Mouse (Mus musculus) kidney, embryonic 16.5 days (tissue): ENCODE results near the gene Gm11397. TPM values are rescaled to one million over a fixed set of nuclear protein-coding genes. Genes with fewer than 3 reads are reported as not detected.
"Not testable (repeated sequence)": the region's sequence is repeated elsewhere in the genome, so short reads cannot be mapped to it uniquely, and the experiment has no call there.

ENCODE experiments used
- ATAC-seq: fragments of 200-750 bp; cut with Nextera tagmentation; 2 replicates; pipeline ENCODE4 v1.8.0; 2017; ENCODE audit warnings: moderate TSS enrichment; ENCODE audit not compliant: low FRiP score, low TSS enrichment
- H3K27ac ChIP-seq: fragments of 300-500 bp; sonication (generic); 2 replicates; pipeline ENCODE4 v1.5.1; 2014; ENCODE audit warnings: low read length
- H3K27me3 ChIP-seq: fragments of 300-500 bp; sonication (generic); 2 replicates; pipeline ENCODE4 v1.6.1; 2014; ENCODE audit warnings: low read length, control low read depth, mixed read lengths; ENCODE audit not compliant: insufficient read depth
- H3K36me3 ChIP-seq: fragments of 300-500 bp; sonication (generic); 2 replicates; pipeline ENCODE4 v1.6.1; 2014; ENCODE audit warnings: low read length, control low read depth, mixed read lengths; ENCODE audit not compliant: insufficient read depth
- H3K4me1 ChIP-seq: fragments of 300-500 bp; sonication (generic); 2 replicates; pipeline ENCODE4 v1.6.1; 2014; ENCODE audit warnings: low read length, control low read depth, mixed read lengths; ENCODE audit not compliant: insufficient read depth
- H3K4me2 ChIP-seq: fragments of 300-500 bp; sonication (generic); replicated peaks from 2 replicates; pipeline ENCODE4 v1.6.1; 2014; ENCODE audit warnings: low read depth, low read length
- H3K4me3 ChIP-seq: fragments of 300-500 bp; sonication (generic); 2 replicates; pipeline ENCODE4 v1.5.1; 2014; ENCODE audit warnings: mild to moderate bottlenecking, low read length
- H3K9ac ChIP-seq: fragments of 300-500 bp; sonication (generic); replicated peaks from 2 replicates; pipeline ENCODE4 v1.6.1; 2014; ENCODE audit warnings: low read length
- H3K9me3 ChIP-seq: fragments of 300-500 bp; sonication (generic); 2 replicates; pipeline ENCODE4 v1.6.1; 2016; ENCODE audit warnings: low read length, control low read depth
- WGBS: fragments of 180-500 bp; shearing (Covaris S2); extraction: QIAGEN DNeasy Blood & Tissue Kit; methylation state at CpG from one replicate; pipeline ENCODE4 v1.1.7; 2014; 5-methylcytosine and 5-hydroxymethylcytosine counted together
- polyA plus RNA-seq: library from polyadenylated mRNA; unstranded; fragments of >200 nt; fragmentation: Nextera tagmentation; extraction: Ambion mirVana; gene quantifications from 2 replicates; pipeline ENCODE4 v1.2.1, GENCODE M21; 2015

The Gm11397 gene
- polyA plus RNA-seq = not detected in 2 replicates

DNA sequence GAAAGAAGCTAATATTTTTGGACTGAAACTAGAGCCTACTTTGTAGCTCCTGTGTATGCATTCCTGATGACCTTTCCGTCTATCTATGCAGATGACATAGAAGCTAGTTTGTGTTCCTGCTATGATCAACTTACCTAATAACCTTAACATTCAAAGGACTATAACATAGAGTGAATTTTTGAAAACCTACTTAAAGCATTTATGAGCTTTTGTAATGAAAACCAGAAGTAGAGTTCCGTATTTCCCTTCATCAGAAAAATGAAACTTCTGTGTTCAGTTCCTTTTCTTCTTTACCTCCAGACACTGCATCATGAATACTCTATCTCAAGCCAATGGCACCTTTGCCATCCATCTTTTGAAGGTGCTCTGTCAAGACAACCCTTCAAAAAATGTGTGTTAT lies at the start of gene Gm11397:
Gene Gm11397, plus strand, starts transcription at position 301 of the 400 bp plus-strand sequence.
- not testable (repeated sequence) for H3K4me3 ChIP-seq, H3K36me3 ChIP-seq, H3K4me1 ChIP-seq, H3K9ac ChIP-seq, H3K9me3 ChIP-seq, ATAC-seq, H3K27ac ChIP-seq, H3K4me2 ChIP-seq, H3K27me3 ChIP-seq
- 76% methylated on average over 2 of the region's 2 CpGs for WGBS

DNA sequence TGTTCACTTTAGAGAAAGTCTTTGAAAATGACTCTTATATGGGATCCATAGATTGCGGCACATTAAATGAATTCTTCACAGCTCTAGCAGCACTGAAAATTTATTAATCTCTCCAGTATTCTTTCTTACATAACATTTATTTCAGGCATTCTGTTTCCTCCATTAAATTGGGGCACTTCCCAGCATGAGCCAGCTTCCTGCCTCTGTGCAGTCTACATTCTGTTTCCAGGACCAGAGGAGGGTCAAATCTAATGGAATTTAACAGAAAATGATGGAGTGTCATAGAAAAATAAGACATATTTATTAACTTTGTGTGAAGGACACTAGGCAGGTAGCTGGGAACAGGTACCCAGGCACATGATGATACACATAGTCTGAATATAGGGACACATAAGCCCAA lies 38.9 kb upstream of the Gm11397 start:
- H3K4me2 ChIP-seq, H3K27ac ChIP-seq, H3K9ac ChIP-seq, H3K36me3 ChIP-seq, ATAC-seq, H3K9me3 ChIP-seq, H3K27me3 ChIP-seq, H3K4me1 ChIP-seq, H3K4me3 ChIP-seq: not testable (repeated sequence)
- WGBS = no CpG with 5 or more reads among the region's 1 CpGs

GRCm38 (mm10) chr13:33432714-33433113 lies 37.2 kb downstream of the Gm11397 start:
- H3K4me2 ChIP-seq, ATAC-seq, H3K4me1 ChIP-seq, H3K27ac ChIP-seq, H3K36me3 ChIP-seq, H3K9me3 ChIP-seq, H3K9ac ChIP-seq, H3K4me3 ChIP-seq, H3K27me3 ChIP-seq: not testable (repeated sequence)

Other genes starting within 250 kb of the Gm11397 start
- not detected in 2 replicates for gene Serpinb9c, start 236.0 kb upstream of the Gm11397 start, polyA plus RNA-seq
- gene Serpinb9d, start 202.8 kb upstream of the Gm11397 start, polyA plus RNA-seq = not detected in 2 replicates
- gene Serpinb9e, start 146.1 kb upstream of the Gm11397 start, polyA plus RNA-seq = not detected in 2 replicates
- not detected in 2 replicates for gene Serpinb9f, start 71.7 kb upstream of the Gm11397 start, polyA plus RNA-seq
- gene Serpinb9g, start 89.0 kb downstream of the Gm11397 start, polyA plus RNA-seq = not detected in 2 replicates